Mouse (Mus musculus): ENCODE results near the gene Ubqln1. TPM values are rescaled to one million over a fixed set of nuclear protein-coding genes. Genes with fewer than 3 reads are reported as not detected.
A peak's percentile ranks its signal among the peaks of the same experiment; 100 is the strongest.

Ubqln1 gene
- polyA plus RNA-seq, 1 experiment: 118 TPM

DNA sequence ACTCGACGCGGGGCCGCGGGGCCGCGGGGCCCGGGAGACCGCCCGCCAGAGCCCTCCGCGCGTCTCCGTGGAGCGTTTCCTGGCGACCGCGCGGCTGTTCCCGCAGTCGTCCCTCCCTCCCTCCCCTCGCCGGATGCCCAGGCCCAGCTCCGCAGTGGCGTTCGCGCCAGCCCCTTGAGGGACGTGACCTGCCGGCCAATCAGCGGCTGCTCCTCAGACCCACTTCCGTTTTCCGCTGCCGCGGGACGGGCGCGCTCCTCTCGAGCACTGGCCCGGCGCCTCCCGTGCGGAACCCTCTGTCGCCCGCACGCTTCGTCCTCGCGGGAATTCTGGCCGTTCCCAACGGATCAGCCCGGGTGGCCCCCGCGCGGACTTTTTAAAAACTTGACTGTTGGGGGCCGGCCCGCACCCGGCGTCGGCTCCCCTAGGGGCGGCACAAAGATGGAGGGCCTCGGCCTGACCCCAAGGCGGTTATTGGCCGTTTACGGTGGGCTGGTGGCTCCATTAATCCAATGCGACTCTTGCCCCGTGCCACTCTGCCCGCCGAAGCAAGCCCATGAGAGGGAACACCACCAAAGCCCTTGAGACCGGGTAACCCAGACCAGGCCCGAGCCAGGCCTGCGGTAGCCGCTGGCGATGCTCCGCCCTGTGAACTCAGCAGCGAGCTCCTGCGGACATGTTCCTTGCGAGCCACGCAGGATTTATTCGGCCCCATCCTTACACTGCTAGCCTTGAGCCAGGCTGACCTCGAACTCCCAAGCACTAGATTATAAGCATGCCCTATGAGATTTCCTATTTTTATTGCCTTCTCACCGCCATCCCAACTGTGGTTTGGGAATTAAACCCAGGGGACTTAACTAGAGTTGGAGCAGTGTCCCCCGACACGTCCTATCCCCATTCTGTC lies 86.4 kb downstream of the Ubqln1 start:
- peak; percentile 92 for TF ChIP-seq POLR2A (IDR thresholded peaks at IDR 0.05; ENCODE audit: low read depth, low read length)
- no peak for TF ChIP-seq CTCF (IDR thresholded peaks at IDR 0.05; ENCODE audit: extremely low read depth, insufficient read length, insufficient replicate concordance, low read depth, low read length)
- Histone ChIP-seq H3K4me3 (ENCODE audit: low read depth, low read length) (peak overlapping the region; percentile 94), H3K27ac (ENCODE audit: insufficient read depth, low read depth, low read length) (peak overlapping the region; percentile 88), H3K4me1 (ENCODE audit: control insufficient read depth, insufficient read depth, insufficient read length, low read length) (peaks cover 9% of the 10 kb centered on the region; the same call in 1 of the 2 replicates), H3K36me3 (ENCODE audit: control insufficient read depth, insufficient read depth, low read length) (peaks cover 4% of the 10 kb centered on the region; the same call in 1 of the 2 replicates), H3K27me3 (ENCODE audit: control insufficient read depth, insufficient read depth, low read length) (no peaks in the 10 kb centered on the region)
- WGBS: under 1% methylated on average over 82 of the region's 83 CpGs

DNA sequence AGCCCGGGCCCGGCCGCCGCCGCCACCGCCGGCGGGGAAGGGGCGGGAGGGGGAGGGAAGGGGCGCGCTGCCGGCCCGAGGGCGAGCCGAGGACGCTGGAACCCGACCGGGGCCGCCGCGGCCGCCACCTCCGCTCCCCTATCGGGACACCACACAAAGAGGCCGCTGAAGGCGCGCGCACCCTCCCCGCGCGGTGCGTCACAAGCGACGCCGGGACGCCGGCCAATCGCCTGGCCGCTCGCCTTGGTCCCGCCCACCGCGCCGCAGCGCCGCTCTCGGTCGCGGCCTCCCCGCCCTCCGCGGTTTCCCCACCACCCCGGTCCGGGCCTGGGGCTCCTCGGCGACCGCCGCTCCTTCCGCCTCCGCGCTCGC lies 87.1 kb downstream of the Ubqln1 start, which contains the start of gene Hnrnpa0:
Gene Hnrnpa0, minus strand, starts transcription at position 161 of the 372 bp plus-strand sequence.
- Histone ChIP-seq H3K36me3 (ENCODE audit: control insufficient read depth, insufficient read depth, low read length) (peaks cover 4% of the 10 kb centered on the region; the same call in 1 of the 2 replicates), H3K27ac (ENCODE audit: insufficient read depth, low read depth, low read length) (peak within 1 kb of the TSS; percentile 88), H3K27me3 (ENCODE audit: control insufficient read depth, insufficient read depth, low read length) (no peaks in the 10 kb centered on the region), H3K4me3 (ENCODE audit: low read depth, low read length) (peak within 1 kb of the TSS; percentile 94), H3K4me1 (ENCODE audit: control insufficient read depth, insufficient read depth, insufficient read length, low read length) (peaks cover 11% of the 10 kb centered on the region; the same call in 1 of the 2 replicates)
- no peak for TF ChIP-seq CTCF (IDR thresholded peaks at IDR 0.05; ENCODE audit: extremely low read depth, insufficient read length, insufficient replicate concordance, low read depth, low read length)
- peak; percentile 86; the same call in 1 of the 2 replicates for TF ChIP-seq POLR2A (IDR thresholded peaks at IDR 0.05; ENCODE audit: low read depth, low read length)
- 1% methylated on average over 53 of the region's 62 CpGs for WGBS

DNA sequence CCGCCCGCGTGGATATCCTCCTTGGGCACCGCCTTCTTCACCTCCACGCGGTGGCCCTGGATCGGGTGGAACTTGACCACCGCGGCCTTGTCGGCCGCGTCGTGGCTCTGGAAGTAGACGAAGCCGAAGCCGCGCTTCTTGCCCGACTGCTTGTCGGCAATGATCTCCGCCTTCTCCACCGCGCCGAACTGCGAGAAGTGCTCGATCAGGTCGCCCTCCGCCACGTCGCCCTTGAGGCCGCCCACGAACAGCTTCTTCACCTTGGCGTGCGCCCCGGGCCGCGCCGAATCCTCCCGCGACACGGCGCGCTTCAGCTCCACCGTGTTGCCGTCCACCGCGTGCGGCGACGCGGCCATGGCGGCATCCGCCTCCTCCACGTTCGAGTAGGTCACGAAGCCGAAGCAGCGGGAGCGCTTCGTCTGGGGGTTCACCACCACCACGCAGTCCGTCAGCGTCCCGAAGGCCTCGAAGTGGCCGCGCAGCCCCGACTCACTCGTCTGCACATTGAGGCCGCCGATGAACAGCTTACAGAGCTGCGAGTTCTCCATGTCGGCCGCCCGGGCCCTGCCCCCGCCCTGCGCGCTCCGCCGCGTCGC lies 87.6 kb downstream of the Ubqln1 start:
- H3K36me3 ChIP-seq (ENCODE audit: control insufficient read depth, insufficient read depth, low read length): peaks cover 4% of the 10 kb centered on the region; the same call in 1 of the 2 replicates
- TF ChIP-seq POLR2A (IDR thresholded peaks at IDR 0.05; ENCODE audit: low read depth, low read length): 0 out of 2 replicates have a peak, but pooled peaks have one; percentile 7
- TF ChIP-seq CTCF (IDR thresholded peaks at IDR 0.05; ENCODE audit: extremely low read depth, insufficient read length, insufficient replicate concordance, low read depth, low read length): no peak
- peak overlapping the region; percentile 94 for H3K4me3 ChIP-seq (ENCODE audit: low read depth, low read length)
- no peaks in the 10 kb centered on the region for H3K27me3 ChIP-seq (ENCODE audit: control insufficient read depth, insufficient read depth, low read length)
- H3K4me1 ChIP-seq (ENCODE audit: control insufficient read depth, insufficient read depth, insufficient read length, low read length): peaks cover 11% of the 10 kb centered on the region; the same call in 1 of the 2 replicates
- peak overlapping the region; percentile 87 for H3K27ac ChIP-seq (ENCODE audit: insufficient read depth, low read depth, low read length)
- WGBS: under 1% methylated on average over 81 of the region's 81 CpGs

DNA sequence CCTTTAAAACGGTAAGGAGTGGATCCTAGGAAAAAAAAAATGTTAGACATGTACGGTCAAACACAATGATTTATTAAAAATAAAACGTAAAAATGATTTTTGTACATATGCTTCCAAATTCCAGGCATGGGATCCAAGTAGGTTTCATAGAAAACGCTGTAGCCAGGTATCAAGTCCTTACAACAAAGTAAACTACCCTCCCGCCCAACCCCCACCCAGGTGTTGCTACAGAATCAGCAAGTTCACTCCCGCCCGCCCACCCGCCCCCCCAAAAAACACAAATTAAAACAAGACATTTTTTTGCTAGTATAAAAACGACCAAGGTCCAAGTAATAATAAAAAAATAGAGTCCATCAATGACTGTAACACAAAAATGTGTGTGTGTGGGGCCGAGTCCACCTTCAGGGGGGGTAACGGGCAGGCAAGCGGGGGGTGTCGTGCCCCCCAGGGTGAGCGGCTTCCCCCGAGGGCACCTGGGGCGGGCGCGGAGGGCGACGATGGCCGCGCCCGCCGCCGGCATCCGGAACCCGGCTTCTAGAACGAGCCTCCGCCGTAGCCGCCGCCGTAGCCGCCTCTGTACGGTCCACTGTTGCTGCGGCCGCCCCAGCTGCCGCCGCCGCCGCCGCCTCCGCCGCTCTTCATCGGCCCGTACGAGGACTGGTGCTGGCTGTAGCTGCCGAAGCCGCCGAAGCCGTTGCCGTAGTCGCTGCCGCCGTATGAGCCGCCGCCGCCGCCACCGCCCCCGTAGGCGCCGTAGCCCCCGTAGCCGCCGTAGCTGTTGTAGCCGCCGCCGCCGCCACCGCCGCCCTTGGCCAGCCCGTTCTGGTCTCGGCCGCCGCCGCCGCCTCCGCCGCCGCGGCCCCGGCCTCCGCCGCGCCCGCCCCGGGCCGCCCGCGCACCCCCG lies 88.3 kb downstream of the Ubqln1 start:
- Histone ChIP-seq H3K27me3 (ENCODE audit: control insufficient read depth, insufficient read depth, low read length) (no peaks in the 10 kb centered on the region), H3K27ac (ENCODE audit: insufficient read depth, low read depth, low read length) (peak overlapping the region; percentile 87), H3K4me3 (ENCODE audit: low read depth, low read length) (peak overlapping the region; percentile 94), H3K4me1 (ENCODE audit: control insufficient read depth, insufficient read depth, insufficient read length, low read length) (peaks cover 11% of the 10 kb centered on the region; the same call in 1 of the 2 replicates), H3K36me3 (ENCODE audit: control insufficient read depth, insufficient read depth, low read length) (peaks cover 4% of the 10 kb centered on the region; the same call in 1 of the 2 replicates)
- under 1% methylated on average over 80 of the region's 92 CpGs for WGBS
- TF ChIP-seq CTCF (IDR thresholded peaks at IDR 0.05; ENCODE audit: extremely low read depth, insufficient read length, insufficient replicate concordance, low read depth, low read length): no peak
- TF ChIP-seq POLR2A (IDR thresholded peaks at IDR 0.05; ENCODE audit: low read depth, low read length): no peak

Other genes with a start within 250 kb of the Ubqln1 start
- 0.33 and 0.43 TPM in 2 replicates for gene Klhl3, start 102.1 kb downstream of the Ubqln1 start, polyA plus RNA-seq (2012; rRNA removed)
- gene Hnrnpa0, start 87.1 kb downstream of the Ubqln1 start, polyA plus RNA-seq (2012; rRNA removed): 44.5 and 94.1 TPM in 2 replicates
- 7.9 and 18.1 TPM in 2 replicates for gene Idnk, start 58.0 kb downstream of the Ubqln1 start, polyA plus RNA-seq (2012; rRNA removed)
- gene Gkap1, start 60.0 kb upstream of the Ubqln1 start, polyA plus RNA-seq (2012; rRNA removed): 0.38 and 1.0 TPM in 2 replicates
- gene Kif27, start 143.5 kb upstream of the Ubqln1 start, polyA plus RNA-seq (2012; rRNA removed): 0.03 and 0.32 TPM in 2 replicates
- gene 2210016F16Rik, start 169.6 kb upstream of the Ubqln1 start, polyA plus RNA-seq (2012; rRNA removed): 44.2 and 171 TPM in 2 replicates
- 2.8 and 5.5 TPM in 2 replicates for gene Rmi1, start 186.6 kb upstream of the Ubqln1 start, polyA plus RNA-seq (2012; rRNA removed)
- gene Hnrnpk, start 187.7 kb upstream of the Ubqln1 start, polyA plus RNA-seq (2012; rRNA removed): 36.9 and 97.8 TPM in 2 replicates